Mouse (Mus musculus): ENCODE results near the gene Hk1. TPM values are rescaled to one million over a fixed set of nuclear protein-coding genes. Genes with fewer than 3 reads are reported as not detected.

The Hk1 gene
- polyA plus RNA-seq, 1 experiment, result 45.3 TPM

GRCm38 (mm10) chr10:62311464-62311863 is 68.2 kb downstream of the Hk1 start:
- Histone ChIP-seq H3K4me3 (ENCODE audit: insufficient read depth, low read length) (no peak overlapping the region), H3K4me1 (ENCODE audit: control insufficient read depth, insufficient read depth, low read length) (no peaks in the 10 kb centered on the region), H3K27ac (ENCODE audit: insufficient read depth, low read length) (no peak overlapping the region)
- TF ChIP-seq CTCF (IDR thresholded peaks at IDR 0.05; ENCODE audit: borderline replicate concordance, insufficient read depth, low read length) (no peak), POLR2A (IDR thresholded peaks at IDR 0.05; ENCODE audit: low read depth, low read length) (no peak)

- H3K4me1 ChIP-seq (ENCODE audit: control insufficient read depth, insufficient read depth, low read length), result no peaks in the 10 kb centered on the region
- no peak overlapping the region for H3K4me3 ChIP-seq (ENCODE audit: insufficient read depth, low read length)
- H3K27ac ChIP-seq (ENCODE audit: insufficient read depth, low read length), result no peak overlapping the region
- TF ChIP-seq POLR2A (IDR thresholded peaks at IDR 0.05; ENCODE audit: low read depth, low read length) (no peak), CTCF (IDR thresholded peaks at IDR 0.05; ENCODE audit: borderline replicate concordance, insufficient read depth, low read length) (no peak)
Observed at GRCm38 (mm10) chr10:62310259-62311039, 69.3 kb downstream of the Hk1 start.

GRCm38 (mm10) chr10:62309593-62309992 is 70.1 kb downstream of the Hk1 start:
- TF ChIP-seq CTCF (IDR thresholded peaks at IDR 0.05; ENCODE audit: borderline replicate concordance, insufficient read depth, low read length) (no peak), POLR2A (IDR thresholded peaks at IDR 0.05; ENCODE audit: low read depth, low read length) (no peak)
- no peaks in the 10 kb centered on the region for H3K4me1 ChIP-seq (ENCODE audit: control insufficient read depth, insufficient read depth, low read length)
- no peak overlapping the region for H3K4me3 ChIP-seq (ENCODE audit: insufficient read depth, low read length)
- H3K27ac ChIP-seq (ENCODE audit: insufficient read depth, low read length), result no peak overlapping the region

GRCm38 (mm10) chr10:62308896-62309491 is 70.7 kb downstream of the Hk1 start:
- Histone ChIP-seq H3K27ac (ENCODE audit: insufficient read depth, low read length) (no peak overlapping the region), H3K4me3 (ENCODE audit: insufficient read depth, low read length) (no peak overlapping the region), H3K4me1 (ENCODE audit: control insufficient read depth, insufficient read depth, low read length) (no peaks in the 10 kb centered on the region)
- TF ChIP-seq CTCF (IDR thresholded peaks at IDR 0.05; ENCODE audit: borderline replicate concordance, insufficient read depth, low read length) (no peak), POLR2A (IDR thresholded peaks at IDR 0.05; ENCODE audit: low read depth, low read length) (no peak)

GRCm38 (mm10) chr10:62306483-62306882 is 73.2 kb downstream of the Hk1 start:
- no peaks in the 10 kb centered on the region for H3K4me1 ChIP-seq (ENCODE audit: control insufficient read depth, insufficient read depth, low read length)
- TF ChIP-seq POLR2A (IDR thresholded peaks at IDR 0.05; ENCODE audit: low read depth, low read length) (no peak), CTCF (IDR thresholded peaks at IDR 0.05; ENCODE audit: borderline replicate concordance, insufficient read depth, low read length) (no peak)
- no peak overlapping the region for H3K4me3 ChIP-seq (ENCODE audit: insufficient read depth, low read length)
- no peak overlapping the region for H3K27ac ChIP-seq (ENCODE audit: insufficient read depth, low read length)

- H3K4me3 ChIP-seq (ENCODE audit: insufficient read depth, low read length), result no peak overlapping the region
- no peaks in the 10 kb centered on the region; the same call in 1 of the 2 replicates for H3K4me1 ChIP-seq (ENCODE audit: control insufficient read depth, insufficient read depth, low read length)
- no peak overlapping the region for H3K27ac ChIP-seq (ENCODE audit: insufficient read depth, low read length)
- TF ChIP-seq POLR2A (IDR thresholded peaks at IDR 0.05; ENCODE audit: low read depth, low read length) (no peak), CTCF (IDR thresholded peaks at IDR 0.05; ENCODE audit: borderline replicate concordance, insufficient read depth, low read length) (no peak)
Observed at GRCm38 (mm10) chr10:62305090-62305489, 74.6 kb downstream of the Hk1 start.

GRCm38 (mm10) chr10:62300006-62300827 is 79.5 kb downstream of the Hk1 start:
- TF ChIP-seq POLR2A (IDR thresholded peaks at IDR 0.05; ENCODE audit: low read depth, low read length), result no peak
- TF ChIP-seq CTCF (IDR thresholded peaks at IDR 0.05; ENCODE audit: borderline replicate concordance, insufficient read depth, low read length), result no peak
- Histone ChIP-seq H3K27ac (ENCODE audit: insufficient read depth, low read length) (peak overlapping the region; percentile 52), H3K4me1 (ENCODE audit: control insufficient read depth, insufficient read depth, low read length) (no peaks in the 10 kb centered on the region; the same call in 1 of the 2 replicates), H3K4me3 (ENCODE audit: insufficient read depth, low read length) (no peak overlapping the region)

- Histone ChIP-seq H3K4me1 (ENCODE audit: control insufficient read depth, insufficient read depth, low read length) (no peaks in the 10 kb centered on the region; the same call in 1 of the 2 replicates), H3K27ac (ENCODE audit: insufficient read depth, low read length) (no peak overlapping the region), H3K4me3 (ENCODE audit: insufficient read depth, low read length) (no peak overlapping the region)
- TF ChIP-seq POLR2A (IDR thresholded peaks at IDR 0.05; ENCODE audit: low read depth, low read length) (no peak), CTCF (IDR thresholded peaks at IDR 0.05; ENCODE audit: borderline replicate concordance, insufficient read depth, low read length) (no peak)
Observed at GRCm38 (mm10) chr10:62296086-62296872, 83.4 kb downstream of the Hk1 start.

GRCm38 (mm10) chr10:62294112-62294511 is 85.6 kb downstream of the Hk1 start:
- Histone ChIP-seq H3K27ac (ENCODE audit: insufficient read depth, low read length) (no peak overlapping the region), H3K4me3 (ENCODE audit: insufficient read depth, low read length) (no peak overlapping the region), H3K4me1 (ENCODE audit: control insufficient read depth, insufficient read depth, low read length) (no peaks in the 10 kb centered on the region)
- no peak for TF ChIP-seq POLR2A (IDR thresholded peaks at IDR 0.05; ENCODE audit: low read depth, low read length)
- no peak for TF ChIP-seq CTCF (IDR thresholded peaks at IDR 0.05; ENCODE audit: borderline replicate concordance, insufficient read depth, low read length)

Data from embryonic fibroblast, embryonic 13.5 days (primary cell).